Mouse (Mus musculus) brain, embryonic 14.5 days (tissue): Measurements from ENCODE around the gene Mxi1.

ENCODE experiments used
- CTCF ChIP-seq: fragments of 200-500 bp; IDR thresholded peaks from 2 replicates; pipeline ENCODE4 v1.5.1; 2012; ENCODE audit warnings: inconsistent platforms, mild to moderate bottlenecking, moderate library complexity, borderline replicate concordance; ENCODE audit not compliant: insufficient read depth, insufficient read length; ENCODE audit errors: extremely low read depth
- POLR2A ChIP-seq: fragments of 200-500 bp; IDR thresholded peaks from 2 replicates; pipeline ENCODE4 v1.6.1; 2012; ENCODE audit warnings: mild to moderate bottlenecking, inconsistent platforms, borderline replicate concordance; ENCODE audit not compliant: poor library complexity, insufficient read depth, insufficient read length, severe bottlenecking; ENCODE audit errors: extremely low read depth

DNA sequence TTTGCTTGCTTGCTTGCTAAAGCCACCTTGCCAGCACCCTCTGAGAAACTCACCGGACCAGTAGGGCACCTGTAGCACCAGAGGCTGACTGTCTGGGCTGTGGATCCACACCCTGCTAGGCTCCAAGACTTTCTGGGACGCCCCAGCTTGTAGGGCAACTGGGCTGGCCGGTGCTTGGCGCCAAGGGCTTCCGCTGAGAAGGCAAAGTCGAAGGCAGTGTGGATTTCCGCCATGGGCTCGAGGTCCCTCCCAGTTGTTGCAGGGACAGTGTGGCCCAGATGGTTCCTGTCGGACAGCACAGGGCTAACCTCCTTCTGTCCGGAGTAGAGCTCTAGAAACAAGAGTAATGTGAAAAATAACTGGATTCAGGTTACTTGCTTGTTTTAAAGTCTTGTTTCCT, 11.0 kb downstream of the Mxi1 start:
- no peak for TF ChIP-seq POLR2A
- no peak for TF ChIP-seq CTCF
